Mouse (Mus musculus): Measurements from ENCODE around the gene Apold1. TPM values are rescaled to one million over a fixed set of nuclear protein-coding genes. Genes with fewer than 3 reads are reported as not detected.

The Apold1 gene
- total RNA-seq, 2 experiments from 2014 or later: 3.4 to 3.7 TPM

- DNase-seq (ENCODE audit: low spot score in 2 of 2): no peak
Observed at GRCm38 (mm10) chr6:134969498-134969897, 12.0 kb upstream of the Apold1 start.

DNA sequence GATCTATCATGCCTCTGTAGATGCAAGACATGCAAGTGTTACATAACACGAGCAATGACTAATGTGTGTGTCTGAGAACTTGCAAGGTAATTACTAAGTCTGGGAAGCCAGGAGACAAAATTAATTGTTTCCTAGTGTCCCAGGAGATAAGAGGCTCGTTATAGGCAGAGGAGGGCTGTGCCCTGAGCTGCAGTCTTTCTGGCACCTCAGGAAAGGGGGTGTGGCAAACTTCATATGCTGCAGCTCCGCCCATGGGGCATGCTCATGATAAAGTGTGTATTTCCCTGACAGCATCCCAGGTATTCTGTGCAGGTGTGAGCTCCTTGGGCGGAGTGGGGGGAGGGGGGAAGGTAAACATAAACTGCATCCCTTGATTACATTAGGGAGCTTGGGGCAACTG is 9.4 kb upstream of the Apold1 start:
- DNase-seq (ENCODE audit: low spot score in 2 of 2): no peak

DNA sequence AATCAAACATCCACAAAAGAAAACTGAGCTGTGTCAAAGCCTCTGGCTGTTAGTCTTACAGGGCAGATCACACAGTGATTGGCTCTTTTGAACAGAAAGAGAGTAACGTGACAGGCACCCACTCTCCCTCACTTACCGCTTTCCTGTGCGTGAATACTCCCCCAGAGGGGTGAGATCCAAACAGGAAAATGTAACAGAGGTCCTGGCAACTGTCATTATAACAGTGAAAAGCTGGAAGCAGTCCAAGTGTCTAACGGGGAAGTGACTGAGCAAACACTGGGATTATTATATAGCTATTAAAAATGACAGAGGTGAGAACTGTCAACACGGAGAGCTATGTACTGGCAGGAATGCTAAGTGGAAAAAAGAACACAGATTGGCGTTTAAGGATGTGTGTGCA is 4.9 kb upstream of the Apold1 start:
- no peak for DNase-seq (ENCODE audit: low spot score in 2 of 2)

DNA sequence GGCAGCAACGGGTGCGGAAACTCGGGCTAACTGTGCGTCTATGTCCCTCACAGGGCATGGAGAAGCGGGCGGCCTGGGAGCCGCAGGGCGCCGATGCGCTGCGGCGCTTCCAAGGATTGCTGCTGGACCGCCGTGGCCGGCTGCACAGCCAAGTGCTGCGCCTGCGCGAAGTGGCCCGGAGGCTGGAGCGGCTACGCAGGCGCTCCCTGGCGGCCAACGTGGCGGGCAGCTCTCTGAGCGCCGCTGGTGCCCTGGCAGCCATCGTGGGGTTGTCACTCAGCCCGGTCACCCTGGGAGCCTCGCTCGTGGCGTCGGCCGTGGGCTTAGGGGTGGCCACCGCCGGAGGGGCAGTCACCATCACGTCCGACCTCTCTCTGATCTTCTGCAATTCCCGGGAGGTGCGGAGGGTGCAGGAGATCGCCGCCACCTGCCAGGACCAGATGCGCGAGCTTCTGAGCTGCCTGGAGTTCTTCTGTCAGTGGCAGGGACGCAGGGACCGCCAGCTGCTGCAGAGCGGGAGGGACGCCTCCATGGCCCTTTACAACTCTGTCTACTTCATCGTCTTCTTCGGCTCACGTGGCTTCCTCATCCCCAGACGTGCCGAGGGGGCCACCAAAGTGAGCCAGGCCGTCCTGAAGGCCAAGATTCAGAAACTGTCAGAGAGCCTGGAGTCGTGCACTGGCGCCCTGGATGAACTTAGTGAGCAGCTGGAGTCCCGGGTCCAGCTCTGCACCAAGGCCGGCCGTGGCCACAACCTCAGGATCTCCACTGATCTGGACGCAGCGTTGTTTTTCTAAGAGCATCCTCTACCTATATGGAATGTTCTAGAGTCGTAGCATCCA is 2.2 kb downstream of the Apold1 start:
- DNase-seq (ENCODE audit: low spot score in 2 of 2): peak; percentile 81 to 91

- DNase-seq (ENCODE audit: low spot score in 2 of 2): no peak
Observed at GRCm38 (mm10) chr6:134984748-134985147, 3.2 kb downstream of the Apold1 start.

- DNase-seq (ENCODE audit: low spot score in 2 of 2): no peak
Observed at GRCm38 (mm10) chr6:134988377-134988776, 6.9 kb downstream of the Apold1 start.

GRCm38 (mm10) chr6:134990674-134991073 is 9.2 kb downstream of the Apold1 start:
- no peak for DNase-seq (ENCODE audit: low spot score in 2 of 2)

DNA sequence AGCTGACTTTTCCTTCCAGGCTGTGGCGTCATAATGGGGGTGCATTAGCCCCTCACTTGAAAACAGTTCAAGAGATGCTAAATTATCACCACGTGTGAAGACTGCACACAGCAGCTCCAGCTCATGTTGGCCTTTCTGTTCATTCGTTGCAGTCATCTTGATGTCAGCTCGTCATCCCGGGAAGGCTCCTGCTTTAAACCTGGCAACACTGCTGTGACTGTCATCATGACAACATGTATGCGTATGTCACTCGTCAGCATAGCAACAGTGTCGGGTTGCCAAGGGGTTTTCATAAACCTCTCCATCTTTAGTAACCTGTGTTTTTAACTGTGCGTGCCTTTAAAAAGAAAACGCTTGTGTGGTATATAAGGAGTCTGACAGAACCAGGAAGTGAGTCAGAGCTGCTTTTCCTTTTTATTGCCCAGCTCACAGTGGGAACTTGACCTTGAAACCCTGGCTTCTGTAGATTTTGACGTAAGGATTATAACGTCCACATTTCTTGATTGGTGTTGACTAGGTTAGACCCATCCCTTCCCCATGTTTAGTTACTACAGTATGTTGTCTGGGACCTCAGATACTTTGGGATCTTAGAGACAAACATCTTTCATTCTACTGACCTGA is 12.6 kb downstream of the Apold1 start:
- peak; percentile 29 to 67 for DNase-seq (ENCODE audit: low spot score in 2 of 2)

DNA sequence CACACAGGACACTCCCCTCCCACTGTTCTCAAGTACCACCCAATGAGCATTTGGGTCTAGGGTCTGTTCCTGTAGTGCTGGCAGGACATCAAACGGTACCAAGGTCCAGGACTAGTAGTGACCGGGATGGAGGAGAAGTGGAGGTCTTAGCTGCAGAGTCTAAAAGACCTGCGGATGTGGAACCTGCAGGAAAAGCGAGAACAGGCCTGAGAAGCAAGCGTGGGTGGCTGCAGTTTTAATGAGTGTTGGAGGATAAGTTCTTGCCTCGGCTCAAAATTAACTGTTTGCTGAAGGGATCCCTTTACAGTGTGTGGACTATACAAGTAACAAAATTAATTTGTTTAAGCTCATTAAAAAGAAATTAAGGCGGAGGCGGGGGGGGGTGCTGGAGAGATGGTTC is 13.5 kb downstream of the Apold1 start:
- DNase-seq (ENCODE audit: low spot score in 2 of 2): no peak

DNA sequence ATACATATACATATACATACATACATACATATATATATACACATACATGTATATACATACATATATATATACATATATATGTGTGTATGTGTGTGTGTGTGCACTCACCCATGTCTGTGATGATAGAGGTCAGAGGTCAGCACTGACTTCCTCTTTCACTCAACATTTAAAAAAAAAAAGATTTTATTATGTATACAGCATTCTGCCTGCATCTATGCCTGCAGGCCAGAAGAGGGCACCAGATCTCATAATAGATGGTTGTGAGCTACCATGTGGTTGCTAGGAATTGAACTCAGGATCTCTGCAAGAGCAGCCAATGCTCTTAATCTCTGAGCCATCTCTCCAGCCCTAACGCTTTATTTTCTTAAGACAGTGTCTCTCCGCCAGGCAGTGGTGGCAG is 15.4 kb downstream of the Apold1 start:
- DNase-seq (ENCODE audit: low spot score in 2 of 2): no peak

GRCm38 (mm10) chr6:134998076-134998475 is 16.6 kb downstream of the Apold1 start:
- no peak for DNase-seq (ENCODE audit: low spot score in 2 of 2)

DNA sequence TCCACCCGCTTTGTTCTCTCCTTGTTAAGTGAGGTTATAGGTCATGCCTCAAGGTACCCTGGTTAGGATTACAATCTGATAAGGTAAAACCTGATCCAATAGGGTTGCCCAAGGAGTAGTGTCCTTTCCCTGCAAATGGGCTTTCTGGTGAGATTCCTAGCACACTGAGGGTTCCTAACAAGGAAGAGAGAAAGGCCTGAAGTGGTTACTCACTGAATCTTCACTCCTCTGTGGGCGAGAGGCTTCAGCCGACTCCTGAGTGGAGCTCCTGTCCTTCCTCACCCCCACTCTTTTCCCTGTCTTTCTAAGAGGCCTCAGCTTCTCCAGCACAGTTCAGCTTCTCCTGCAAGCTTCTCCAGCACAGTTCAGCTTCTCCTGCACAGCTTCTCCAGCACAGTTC is 17.3 kb downstream of the Apold1 start:
- DNase-seq (ENCODE audit: low spot score in 2 of 2): no peak

DNA sequence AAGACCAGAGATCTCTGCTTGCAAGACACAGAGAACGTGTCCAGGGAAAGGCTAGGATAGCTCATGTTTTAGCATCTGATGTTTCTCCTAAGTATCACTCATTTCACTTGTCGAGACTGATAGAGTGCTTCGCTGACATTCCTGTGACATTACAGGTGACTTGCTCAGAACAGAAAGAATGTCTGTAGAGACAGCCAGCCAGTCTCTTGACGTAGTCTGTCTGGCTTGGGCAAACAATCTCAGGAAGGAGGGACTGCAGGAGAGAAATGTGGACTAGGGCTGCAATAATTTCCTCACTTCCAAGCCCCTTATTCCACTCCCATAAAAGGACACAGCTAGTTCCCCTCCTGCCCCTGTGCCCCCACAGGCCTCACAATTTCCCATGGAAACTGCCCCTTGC is 18.8 kb downstream of the Apold1 start:
- no peak for DNase-seq (ENCODE audit: low spot score in 2 of 2)

GRCm38 (mm10) chr6:135001991-135002390 is 20.5 kb downstream of the Apold1 start:
- no peak for DNase-seq (ENCODE audit: low spot score in 2 of 2)

DNA sequence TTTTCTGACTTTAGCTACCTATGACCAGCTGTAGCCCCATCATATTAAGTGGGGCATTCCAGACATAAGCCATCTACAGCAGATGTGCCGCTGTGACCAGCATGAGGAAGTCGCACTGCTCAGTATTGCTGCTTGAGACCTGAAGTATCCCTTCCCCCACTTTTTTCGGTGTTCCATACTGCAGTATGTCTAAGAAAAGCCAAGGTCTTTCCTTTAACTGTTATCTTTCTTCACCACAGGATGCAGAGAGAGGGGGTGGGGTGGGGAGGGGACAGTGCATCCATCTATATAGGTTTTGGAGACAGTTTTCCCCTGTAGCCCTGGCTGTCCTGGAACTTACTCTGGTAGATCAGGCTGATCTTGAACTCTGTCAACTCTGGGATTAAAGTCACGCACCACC is 24.9 kb downstream of the Apold1 start:
- no peak for DNase-seq (ENCODE audit: low spot score in 2 of 2)

GRCm38 (mm10) chr6:135011048-135011733 is 29.7 kb downstream of the Apold1 start, which contains the start of gene Ddx47:
TSS of gene Ddx47 (plus strand) at chr6:135011612.
- DNase-seq (ENCODE audit: low spot score in 2 of 2): peak; percentile 91 to 97

- no peak for DNase-seq (ENCODE audit: low spot score in 2 of 2)
Observed at GRCm38 (mm10) chr6:135011734-135012116, 30.2 kb downstream of the Apold1 start.

- DNase-seq (ENCODE audit: low spot score in 2 of 2): no peak
Observed at GRCm38 (mm10) chr6:135017211-135017610, 35.7 kb downstream of the Apold1 start.

GRCm38 (mm10) chr6:135019564-135019963 is 38.0 kb downstream of the Apold1 start:
- no peak for DNase-seq (ENCODE audit: low spot score in 2 of 2)

GRCm38 (mm10) chr6:135021633-135022032 is 40.1 kb downstream of the Apold1 start:
- no peak for DNase-seq (ENCODE audit: low spot score in 2 of 2)

GRCm38 (mm10) chr6:135023379-135023778 is 41.9 kb downstream of the Apold1 start:
- no peak for DNase-seq (ENCODE audit: low spot score in 2 of 2)

DNA sequence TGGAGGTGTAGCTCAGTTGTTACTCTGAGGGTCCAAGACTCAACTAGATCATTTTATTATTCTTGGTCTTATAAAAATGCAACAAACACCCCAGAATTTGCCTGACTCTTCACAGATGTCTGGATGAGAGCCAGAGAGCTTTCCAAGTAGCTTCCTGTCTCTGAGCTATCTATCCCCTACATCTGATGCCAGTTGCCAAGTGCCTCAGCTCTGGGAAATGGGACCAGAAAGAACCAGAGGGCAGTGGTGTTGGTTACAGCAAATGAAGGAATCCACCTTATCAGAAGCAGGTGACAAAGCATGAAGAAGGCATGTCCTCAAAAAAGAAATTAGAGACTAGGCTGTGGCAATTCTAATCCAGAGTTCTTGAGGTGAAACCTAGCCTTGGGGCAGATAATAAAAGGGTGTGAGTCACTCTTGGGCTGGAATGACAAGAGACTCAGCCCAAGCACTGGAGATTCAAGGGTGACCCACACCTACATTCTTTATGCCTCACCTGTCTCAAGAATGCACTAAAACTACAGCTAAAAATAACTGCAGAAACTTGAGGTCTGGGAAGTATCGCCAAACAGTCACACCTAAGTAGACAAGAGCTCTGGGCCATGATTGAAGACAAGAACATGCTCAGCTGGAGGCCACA is 43.4 kb downstream of the Apold1 start:
- no peak for DNase-seq (ENCODE audit: low spot score in 2 of 2)
